Mouse (Mus musculus): Measurements from ENCODE around the gene Scnn1g. TPM values are rescaled to one million over a fixed set of nuclear protein-coding genes. Genes with fewer than 3 reads are reported as not detected.

Gene Scnn1g
- total RNA-seq (2021): not detected
- polyA plus RNA-seq (2012; rRNA removed): 0.41 TPM in 1 of 2 replicates, not detected in the other
- long read RNA-seq: 0 reads

DNA sequence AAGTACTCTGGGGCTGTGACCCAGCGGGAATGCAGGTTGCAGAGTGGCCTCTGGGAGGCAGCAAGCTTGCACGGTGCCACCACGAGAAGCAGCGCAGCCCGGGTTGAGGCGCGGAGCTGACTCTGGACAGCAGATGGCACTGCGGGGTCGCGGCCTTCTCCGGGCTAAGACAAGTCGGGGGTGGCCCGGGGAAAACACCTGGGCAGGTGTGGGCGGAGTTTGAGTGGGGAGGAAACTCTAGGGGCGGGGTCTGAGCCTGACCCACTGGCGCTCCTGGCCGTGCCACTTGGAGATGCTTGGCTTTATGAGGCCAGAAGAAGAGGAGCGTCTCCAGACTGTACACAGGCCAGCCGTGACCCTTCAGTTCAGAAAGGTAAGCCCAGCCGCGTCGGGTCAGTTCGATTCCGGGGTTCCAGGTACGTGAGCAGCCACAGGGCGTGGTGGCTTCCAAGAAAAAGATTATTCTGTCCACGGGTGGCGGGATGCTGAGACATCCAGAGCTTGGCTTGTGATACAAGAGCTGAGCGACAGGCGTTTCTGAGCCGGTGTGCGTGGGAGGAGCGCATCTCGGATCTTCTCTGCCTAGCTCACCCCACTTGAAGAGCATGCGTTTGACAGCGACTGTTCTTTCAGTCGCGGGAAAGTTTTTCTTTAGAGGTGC lies at the start of gene Scnn1g:
TSS of gene Scnn1g (plus strand) at position 309 of the 661 bp plus-strand sequence.
- H3K36me3 ChIP-seq (ENCODE audit: control insufficient read depth, insufficient read depth, low read length): no peaks in the 10 kb centered on the region
- no peaks in the 10 kb centered on the region for H3K79me2 ChIP-seq (replicated peaks; ENCODE audit: control insufficient read depth, insufficient read depth, low read length)
- no peak within 1 kb of the TSS for H3K4me3 ChIP-seq
- H3K27ac ChIP-seq: no peak within 1 kb of the TSS
- no peak for TF ChIP-seq POLR2A (IDR thresholded peaks at IDR 0.05; ENCODE audit: insufficient read depth, low read depth, low read length)
- 0 out of 2 replicates have a peak, but pooled peaks have one; percentile 44 for TF ChIP-seq EP300 (IDR thresholded peaks at IDR 0.05; ENCODE audit: insufficient read depth, low read depth, low read length)
- peak; percentile 98 for TF ChIP-seq CTCF (IDR thresholded peaks at IDR 0.05)
- H3K4me1 ChIP-seq (ENCODE audit: control insufficient read depth, insufficient read depth, low read length): 0 out of 2 replicates have a peak, but pooled peaks cover 1% of the 10 kb centered on the region
- H3K27me3 ChIP-seq (ENCODE audit: control insufficient read depth, insufficient read depth, low read length): peaks cover 6% of the 10 kb centered on the region; the same call in 1 of the 2 replicates
- intact Hi-C loops (cut with DNase I): loop anchor here (1.0 kb wide), 2 partner anchors 107 to 230 kb away; no protein-coding TSS in a partner anchor
- peak; percentile 71 to 78 for DNase-seq
- WGBS: 1% methylated on average over 38 of the region's 38 CpGs
- H3K9ac ChIP-seq (ENCODE audit: low read depth, low read length): no peak within 1 kb of the TSS

DNA sequence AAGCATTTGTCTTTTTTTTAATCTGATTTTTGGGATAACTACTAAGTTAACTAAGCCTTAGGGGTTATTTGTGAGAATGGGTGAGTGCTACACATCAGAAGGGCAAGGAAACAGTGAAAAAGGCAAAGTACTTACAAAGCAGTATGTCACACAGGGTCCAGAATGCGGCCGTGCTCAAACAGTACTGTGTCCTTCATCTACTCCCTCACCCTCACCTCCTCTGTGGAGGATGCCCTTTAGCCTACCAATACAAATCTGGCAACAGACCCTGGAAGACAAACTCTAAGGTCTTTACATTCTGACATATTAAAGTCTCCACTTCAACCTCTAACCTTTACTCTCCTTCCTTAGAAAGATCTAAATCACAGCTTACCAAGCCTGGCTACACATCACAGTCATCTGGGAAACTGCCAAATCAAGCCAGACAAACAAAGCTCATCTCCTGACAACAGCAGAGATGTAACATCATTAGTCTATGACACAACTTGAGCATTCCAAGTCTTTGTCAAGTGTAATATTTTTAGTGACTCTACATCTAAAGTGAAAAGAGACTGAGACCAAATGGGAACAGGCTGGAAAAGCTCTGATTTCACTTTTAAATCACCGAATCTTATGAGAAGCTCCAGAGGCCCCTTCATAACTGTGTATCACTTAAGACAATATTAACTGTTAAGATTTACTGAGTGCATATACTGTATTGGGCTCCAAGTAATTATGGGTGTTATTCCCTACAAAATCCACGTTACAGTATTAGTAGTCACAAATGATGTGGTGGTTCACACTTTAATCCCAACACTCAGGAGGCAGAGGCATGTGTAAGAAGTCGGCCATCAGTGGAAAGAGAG lies 48.9 kb upstream of the Scnn1g start:
- 94% methylated on average over 5 of the region's 5 CpGs for WGBS
- intact Hi-C loops (cut with DNase I): no loop called here
- no peaks in the 10 kb centered on the region for H3K4me1 ChIP-seq (ENCODE audit: control insufficient read depth, insufficient read depth, low read length)
- no peak for TF ChIP-seq CTCF (IDR thresholded peaks at IDR 0.05)
- no peak for TF ChIP-seq POLR2A (IDR thresholded peaks at IDR 0.05; ENCODE audit: insufficient read depth, low read depth, low read length)
- TF ChIP-seq EP300 (IDR thresholded peaks at IDR 0.05; ENCODE audit: insufficient read depth, low read depth, low read length): no peak
- no peak overlapping the region for H3K9ac ChIP-seq (ENCODE audit: low read depth, low read length)
- H3K36me3 ChIP-seq (ENCODE audit: control insufficient read depth, insufficient read depth, low read length): no peaks in the 10 kb centered on the region
- no peak for DNase-seq
- no peaks in the 10 kb centered on the region for H3K27me3 ChIP-seq (ENCODE audit: control insufficient read depth, insufficient read depth, low read length)
- H3K27ac ChIP-seq: no peak overlapping the region
- peaks cover 2% of the 10 kb centered on the region; the same call in 1 of the 2 replicates for H3K79me2 ChIP-seq (replicated peaks; ENCODE audit: control insufficient read depth, insufficient read depth, low read length)
- no peak overlapping the region for H3K4me3 ChIP-seq

DNA sequence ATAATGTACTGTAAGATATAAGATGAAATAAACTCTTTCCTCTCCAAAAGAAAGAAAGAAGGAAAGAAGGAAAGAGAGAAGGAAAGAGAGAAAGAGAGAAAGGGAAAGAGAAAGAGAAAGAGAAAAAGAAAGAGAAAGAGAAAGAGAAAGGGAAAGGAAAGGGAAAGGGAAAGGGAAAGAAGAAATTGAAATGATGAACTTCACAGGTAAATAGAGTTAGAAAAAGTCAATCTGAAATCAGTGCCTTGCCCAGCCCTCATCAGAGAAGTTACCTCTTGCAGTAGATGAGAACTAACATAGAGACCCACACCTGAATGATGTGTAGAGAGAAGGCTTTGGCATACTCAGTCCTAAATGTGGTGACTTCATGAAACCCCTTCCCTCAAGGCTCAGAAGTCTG lies 44.9 kb upstream of the Scnn1g start:
- Histone ChIP-seq H3K27me3 (ENCODE audit: control insufficient read depth, insufficient read depth, low read length) (no peaks in the 10 kb centered on the region), H3K4me1 (ENCODE audit: control insufficient read depth, insufficient read depth, low read length) (peaks cover 2% of the 10 kb centered on the region; the same call in 1 of the 2 replicates), H3K9ac (ENCODE audit: low read depth, low read length) (no peak overlapping the region), H3K36me3 (ENCODE audit: control insufficient read depth, insufficient read depth, low read length) (no peaks in the 10 kb centered on the region), H3K4me3 (no peak overlapping the region), H3K27ac (no peak overlapping the region), H3K79me2 (replicated peaks; ENCODE audit: control insufficient read depth, insufficient read depth, low read length) (peaks cover 2% of the 10 kb centered on the region; the same call in 1 of the 2 replicates)
- TF ChIP-seq EP300 (IDR thresholded peaks at IDR 0.05; ENCODE audit: insufficient read depth, low read depth, low read length) (no peak), CTCF (IDR thresholded peaks at IDR 0.05) (no peak), POLR2A (IDR thresholded peaks at IDR 0.05; ENCODE audit: insufficient read depth, low read depth, low read length) (no peak)
- no peak for DNase-seq
- intact Hi-C loops (cut with DNase I): no loop called here

- TF ChIP-seq EP300 (IDR thresholded peaks at IDR 0.05; ENCODE audit: insufficient read depth, low read depth, low read length) (no peak), POLR2A (IDR thresholded peaks at IDR 0.05; ENCODE audit: insufficient read depth, low read depth, low read length) (no peak)
- no peak overlapping the region for H3K9ac ChIP-seq (ENCODE audit: low read depth, low read length)
- peaks cover 2% of the 10 kb centered on the region; the same call in 1 of the 2 replicates for H3K4me1 ChIP-seq (ENCODE audit: control insufficient read depth, insufficient read depth, low read length)
- WGBS: 90% methylated on average over 2 of the region's 2 CpGs
- no peaks in the 10 kb centered on the region for H3K27me3 ChIP-seq (ENCODE audit: control insufficient read depth, insufficient read depth, low read length)
- H3K79me2 ChIP-seq (replicated peaks; ENCODE audit: control insufficient read depth, insufficient read depth, low read length): peaks cover 4% of the 10 kb centered on the region
- H3K4me3 ChIP-seq: no peak overlapping the region
- DNase-seq: no peak
- intact Hi-C loops (cut with DNase I): no loop called here
- H3K36me3 ChIP-seq (ENCODE audit: control insufficient read depth, insufficient read depth, low read length): peaks cover under 1% of the 10 kb centered on the region
- no peak overlapping the region for H3K27ac ChIP-seq
These were observed 42.5 kb upstream of the Scnn1g start for GRCm38 (mm10) chr7:121691803-121692202.

DNA sequence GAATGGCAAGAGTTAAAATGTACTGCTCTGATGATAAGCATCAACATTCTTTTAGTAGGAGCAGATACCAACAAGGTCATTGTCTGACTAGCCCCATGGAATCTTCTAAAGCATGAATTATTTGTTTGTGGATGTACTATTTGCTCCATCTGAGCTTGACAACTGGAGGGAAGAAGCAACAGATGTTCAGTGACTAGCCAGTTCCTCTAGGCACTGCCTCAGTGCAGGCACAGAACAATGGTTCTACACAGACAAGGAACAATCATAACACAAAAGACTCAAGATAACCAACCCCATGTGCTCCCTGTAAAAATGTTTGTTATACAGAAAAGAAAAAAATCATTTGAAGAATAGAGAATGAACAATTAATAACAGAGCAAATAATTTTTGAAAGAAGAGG lies 37.1 kb upstream of the Scnn1g start:
- H3K9ac ChIP-seq (ENCODE audit: low read depth, low read length): no peak overlapping the region
- intact Hi-C loops (cut with DNase I): no loop called here
- H3K79me2 ChIP-seq (replicated peaks; ENCODE audit: control insufficient read depth, insufficient read depth, low read length): peaks cover 2% of the 10 kb centered on the region
- H3K4me1 ChIP-seq (ENCODE audit: control insufficient read depth, insufficient read depth, low read length): peaks cover 6% of the 10 kb centered on the region
- DNase-seq: no peak
- H3K4me3 ChIP-seq: no peak overlapping the region
- H3K27ac ChIP-seq: no peak overlapping the region
- H3K27me3 ChIP-seq (ENCODE audit: control insufficient read depth, insufficient read depth, low read length): no peaks in the 10 kb centered on the region
- H3K36me3 ChIP-seq (ENCODE audit: control insufficient read depth, insufficient read depth, low read length): peaks cover 11% of the 10 kb centered on the region
- TF ChIP-seq POLR2A (IDR thresholded peaks at IDR 0.05; ENCODE audit: insufficient read depth, low read depth, low read length): no peak
- TF ChIP-seq CTCF (IDR thresholded peaks at IDR 0.05): no peak
- no peak for TF ChIP-seq EP300 (IDR thresholded peaks at IDR 0.05; ENCODE audit: insufficient read depth, low read depth, low read length)

Measured in heart, adult 2 months (tissue).